Mouse (Mus musculus) embryonic facial prominence, embryonic 10.5 days (tissue): ENCODE measurements around the gene Try4. TPM values are rescaled to one million over a fixed set of nuclear protein-coding genes. Genes with fewer than 3 reads are reported as not detected.
"Not testable (repeated sequence)": the region's sequence is repeated elsewhere in the genome, so short reads cannot be mapped to it uniquely, and the experiment has no call there.

ENCODE experiments used
- DNase-seq: peaks from one replicate; pipeline ENCODE4 v3.0.0-alpha.2; 2017; ENCODE audit warnings: low spot score
- H3K27ac ChIP-seq: fragments of 300-500 bp; sonication (generic); replicated peaks from 2 replicates; pipeline ENCODE4 v1.5.1; 2016; ENCODE audit warnings: mild to moderate bottlenecking
- H3K27me3 ChIP-seq: fragments of 300-500 bp; sonication (generic); replicated peaks from 2 replicates; pipeline ENCODE4 v1.6.1; 2016; ENCODE audit warnings: low read depth, mild to moderate bottlenecking; ENCODE audit not compliant: poor library complexity, severe bottlenecking
- H3K36me3 ChIP-seq: fragments of 300-500 bp; sonication (generic); replicated peaks from 2 replicates; pipeline ENCODE4 v1.6.1; 2016; ENCODE audit warnings: mild to moderate bottlenecking, moderate library complexity
- H3K4me1 ChIP-seq: fragments of 300-500 bp; sonication (generic); 2 replicates; pipeline ENCODE4 v1.6.1; 2016
- H3K4me3 ChIP-seq: fragments of 300-500 bp; sonication (generic); 2 replicates; pipeline ENCODE4 v1.5.1; 2016; ENCODE audit warnings: mild to moderate bottlenecking, moderate library complexity
- H3K9me3 ChIP-seq: fragments of 300-500 bp; sonication (generic); 2 replicates; pipeline ENCODE4 v1.6.1; 2016; ENCODE audit warnings: mild to moderate bottlenecking
- WGBS: fragments of 180-500 bp; shearing (Covaris S2); methylation state at CpG from one replicate; pipeline ENCODE4 v1.1.7; 2016; 5-methylcytosine and 5-hydroxymethylcytosine counted together
- polyA plus RNA-seq: library from polyadenylated mRNA; unstranded; fragments of >200 nt; fragmentation: Nextera tagmentation; extraction: Ambion mirVana; gene quantifications from 2 replicates; pipeline ENCODE4 v1.2.1, GENCODE M21; 2016

Gene Try4
- not detected in 2 replicates for polyA plus RNA-seq

DNA sequence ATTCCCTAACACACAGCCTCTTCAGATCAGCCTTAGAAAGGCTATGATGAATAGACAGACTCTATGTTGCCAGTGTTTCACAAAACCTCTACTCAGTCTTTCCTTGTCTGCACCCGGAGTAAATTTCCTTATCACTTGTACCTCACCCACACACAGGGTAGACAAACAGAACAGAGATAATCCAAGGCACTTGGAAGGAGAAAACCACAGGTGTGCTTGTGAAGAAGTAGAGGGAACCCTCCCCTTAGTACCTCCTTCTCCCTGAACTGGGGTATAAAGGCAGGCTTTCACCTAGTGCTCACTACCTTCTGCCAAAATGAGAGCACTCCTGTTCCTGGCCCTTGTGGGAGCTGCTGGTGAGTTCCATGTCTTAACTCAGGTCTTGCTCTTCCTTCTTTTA is at the start of gene Try4:
TSS of gene Try4 (plus strand) at position 301 of the 400 bp plus-strand sequence.
- Histone ChIP-seq H3K4me3 (no peak within 1 kb of the TSS), H3K4me1 (no peaks in the 10 kb centered on the region), H3K9me3 (no peaks in the 10 kb centered on the region), H3K36me3 (no peaks in the 10 kb centered on the region), H3K27me3 (no peaks in the 10 kb centered on the region), H3K27ac (no peak within 1 kb of the TSS)
- DNase-seq: no peak
- 83% methylated on average over 1 of the region's 1 CpGs for WGBS

DNA sequence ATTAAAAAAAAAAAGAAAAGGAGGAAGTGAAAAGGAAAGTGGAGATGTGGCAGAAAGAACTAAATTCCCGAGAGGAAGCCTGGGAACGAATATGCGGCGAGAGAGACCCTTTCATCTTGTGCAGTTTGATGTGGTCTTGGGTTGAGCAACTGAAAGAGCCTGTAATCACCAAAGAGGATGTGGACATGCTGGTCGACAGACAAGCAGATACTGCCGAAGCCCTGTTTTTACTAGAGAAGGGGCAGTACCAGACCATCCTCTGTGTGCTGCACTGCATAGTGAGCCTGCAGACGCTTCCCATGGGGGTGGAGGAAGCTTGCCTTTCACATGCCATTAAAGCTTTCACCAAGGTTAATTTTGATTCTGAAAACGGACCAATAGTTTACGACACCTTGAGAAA is 48.8 kb upstream of the Try4 start:
- H3K27me3 ChIP-seq, H3K4me1 ChIP-seq, DNase-seq, H3K27ac ChIP-seq, H3K36me3 ChIP-seq, H3K9me3 ChIP-seq, H3K4me3 ChIP-seq: not testable (repeated sequence)
- WGBS: 86% methylated on average over 9 of the region's 9 CpGs

DNA sequence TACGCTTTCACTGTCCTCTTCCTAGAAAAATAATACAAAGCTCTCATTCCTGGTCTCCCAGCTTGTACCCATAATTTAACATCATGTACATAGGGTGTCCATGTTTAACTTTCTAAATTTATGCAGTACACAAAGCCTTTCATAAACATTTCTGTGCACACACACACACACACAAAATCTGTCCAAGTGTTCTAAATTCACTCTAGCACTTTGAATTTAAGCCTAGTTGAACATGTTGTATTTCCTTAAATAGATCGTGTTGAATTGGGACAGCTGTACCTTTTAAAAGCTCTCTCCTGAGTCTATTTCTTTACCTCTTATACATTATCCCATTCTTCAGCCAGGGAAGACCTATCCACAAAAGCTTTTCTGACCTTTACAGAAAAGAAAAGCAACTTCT is 45.6 kb upstream of the Try4 start:
- Histone ChIP-seq H3K27me3 (no peaks in the 10 kb centered on the region), H3K36me3 (no peaks in the 10 kb centered on the region), H3K4me3 (no peak overlapping the region), H3K27ac (no peak overlapping the region), H3K9me3 (no peaks in the 10 kb centered on the region), H3K4me1 (no peaks in the 10 kb centered on the region)
- 88% methylated on average over 2 of the region's 2 CpGs for WGBS
- no peak for DNase-seq

DNA sequence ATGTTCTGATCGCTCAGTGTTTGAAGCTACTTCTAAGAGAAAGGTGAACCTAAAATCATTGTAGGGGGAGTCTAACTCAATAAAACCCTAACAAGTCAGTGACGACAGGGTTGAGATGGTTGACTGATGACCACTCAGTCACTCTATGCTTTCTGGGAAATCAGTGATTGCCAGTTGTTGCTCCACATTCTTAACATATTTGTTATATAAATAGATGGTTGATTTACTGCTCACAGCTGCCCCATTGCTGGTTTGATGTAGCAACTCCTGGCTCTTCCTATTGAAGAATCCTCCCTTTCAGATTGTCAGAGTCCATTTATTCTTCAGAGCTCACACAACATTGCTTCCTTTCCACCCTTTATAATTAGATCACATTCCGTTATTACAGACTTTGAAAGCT is 44.6 kb upstream of the Try4 start:
- Histone ChIP-seq H3K27ac (no peak overlapping the region), H3K4me1 (no peaks in the 10 kb centered on the region), H3K27me3 (no peaks in the 10 kb centered on the region), H3K36me3 (no peaks in the 10 kb centered on the region), H3K4me3 (no peak overlapping the region), H3K9me3 (no peaks in the 10 kb centered on the region)
- DNase-seq: no peak
- WGBS: 86% methylated on average over 3 of the region's 3 CpGs

DNA sequence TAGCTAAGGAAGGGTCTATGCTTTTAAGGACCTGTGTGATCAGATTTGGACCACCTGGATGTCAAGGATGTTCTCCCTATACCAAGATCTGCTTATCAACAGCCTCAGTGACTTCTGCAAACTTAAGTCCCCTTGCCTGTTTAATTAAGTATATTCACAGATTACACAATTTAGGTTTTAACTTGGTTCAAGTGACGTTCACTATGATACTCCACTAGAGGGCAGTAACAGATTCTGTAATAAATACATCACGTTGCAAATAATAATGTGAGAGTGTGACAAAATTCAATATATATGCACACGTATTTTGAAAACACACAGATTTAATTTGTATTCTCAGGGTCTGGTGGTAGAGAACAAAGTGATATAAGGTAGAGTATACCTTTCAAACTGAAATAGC is 39.3 kb upstream of the Try4 start:
- no peaks in the 10 kb centered on the region for H3K27me3 ChIP-seq
- H3K9me3 ChIP-seq: 0 out of 2 replicates have a peak, but pooled peaks cover 8% of the 10 kb centered on the region
- no peaks in the 10 kb centered on the region for H3K4me1 ChIP-seq
- H3K4me3 ChIP-seq: no peak overlapping the region
- no peak overlapping the region for H3K27ac ChIP-seq
- no peaks in the 10 kb centered on the region for H3K36me3 ChIP-seq
- DNase-seq: no peak
- 49% methylated on average over 3 of the region's 3 CpGs for WGBS

DNA sequence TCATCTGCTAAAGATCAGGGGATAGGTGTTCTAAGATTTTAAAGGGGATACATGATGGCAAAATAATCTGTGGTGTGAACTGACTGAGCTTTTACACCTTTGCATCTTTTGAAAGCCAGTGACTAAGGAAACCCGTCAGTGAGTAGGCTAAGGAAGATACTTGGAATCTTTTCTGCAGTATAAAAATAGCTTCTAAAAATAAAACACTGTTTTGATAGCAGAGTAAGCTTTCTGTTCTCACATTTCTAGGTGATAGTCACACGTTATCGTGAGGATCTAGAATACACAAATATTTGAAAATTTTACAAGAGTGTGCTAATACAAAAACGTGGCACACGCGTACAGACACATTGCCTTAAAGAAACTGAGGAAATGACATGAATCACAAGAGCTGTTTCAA is 35.9 kb upstream of the Try4 start:
- Histone ChIP-seq H3K27me3 (no peaks in the 10 kb centered on the region), H3K9me3 (0 out of 2 replicates have a peak, but pooled peaks cover 8% of the 10 kb centered on the region), H3K36me3 (no peaks in the 10 kb centered on the region), H3K4me3 (no peak overlapping the region), H3K4me1 (no peaks in the 10 kb centered on the region), H3K27ac (no peak overlapping the region)
- no peak for DNase-seq
- 93% methylated on average over 6 of the region's 6 CpGs for WGBS

DNA sequence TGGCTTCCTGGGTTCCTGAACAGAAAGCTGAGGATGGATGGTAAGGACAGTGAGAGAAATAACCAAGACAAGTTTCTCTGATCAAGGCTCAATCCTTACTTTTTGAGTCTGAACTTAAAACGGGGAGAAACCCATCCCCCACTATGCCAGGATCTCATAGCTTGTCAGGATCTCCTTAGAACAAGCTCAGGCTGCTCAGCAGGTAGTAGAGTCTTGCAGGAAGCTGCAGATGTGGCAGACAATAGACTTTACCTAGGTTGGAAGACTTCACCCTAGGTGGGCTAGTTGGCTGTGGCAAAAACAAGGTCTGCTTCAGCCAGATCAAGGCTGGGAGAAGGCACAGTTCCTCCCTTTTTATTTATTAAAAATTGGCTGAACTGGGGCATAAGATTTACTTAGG is 3.8 kb upstream of the Try4 start:
- 22% methylated on average over 1 of the region's 1 CpGs for WGBS
- H3K4me3 ChIP-seq: no peak overlapping the region
- no peak for DNase-seq
- no peaks in the 10 kb centered on the region for H3K27me3 ChIP-seq
- no peaks in the 10 kb centered on the region for H3K4me1 ChIP-seq
- no peaks in the 10 kb centered on the region for H3K9me3 ChIP-seq
- H3K27ac ChIP-seq: no peak overlapping the region
- no peaks in the 10 kb centered on the region for H3K36me3 ChIP-seq

DNA sequence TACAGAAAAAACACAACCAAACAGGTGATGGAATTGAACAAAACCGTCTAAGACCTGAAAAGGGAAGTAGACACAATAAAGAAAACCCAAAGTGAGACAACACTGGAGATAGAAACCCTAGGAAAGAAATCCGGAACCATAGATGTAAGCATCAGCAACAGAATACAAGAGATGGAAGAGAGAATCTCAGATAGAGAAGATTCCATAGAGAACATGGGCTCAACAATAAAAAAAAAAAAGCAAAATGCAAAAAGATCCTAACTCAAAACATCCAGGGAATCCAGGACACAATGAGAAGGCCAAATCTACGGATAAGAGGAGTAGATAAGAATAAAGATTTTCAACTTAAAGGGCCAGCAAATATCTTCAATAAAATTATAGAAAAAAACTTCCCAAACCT is 14.7 kb downstream of the Try4 start, which contains the start of gene Try5:
TSS of gene Try5 (minus strand) at position 101 of the 400 bp plus-strand sequence.
- H3K36me3 ChIP-seq, H3K4me3 ChIP-seq, H3K27me3 ChIP-seq, H3K9me3 ChIP-seq, H3K27ac ChIP-seq, DNase-seq, H3K4me1 ChIP-seq: not testable (repeated sequence)
- 81% methylated on average over 3 of the region's 3 CpGs for WGBS

DNA sequence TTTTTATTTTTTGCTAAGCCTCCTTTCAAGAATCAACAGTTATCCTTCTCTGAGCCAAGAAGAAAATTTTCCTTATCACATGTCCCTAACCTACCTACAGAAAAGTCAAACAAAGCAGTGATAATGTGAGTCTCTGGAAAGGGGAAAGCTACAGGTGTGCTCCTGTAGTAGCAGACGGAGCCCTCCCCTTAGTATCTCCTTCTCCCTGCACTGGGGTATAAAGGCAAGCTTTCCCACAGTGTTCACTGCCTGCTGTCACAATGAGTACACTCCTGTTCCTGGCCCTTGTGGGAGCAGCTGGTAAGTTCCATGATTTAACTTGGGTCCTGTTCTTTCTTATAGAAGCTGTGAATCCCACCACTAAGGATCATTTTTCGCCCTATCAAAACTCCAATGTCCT is 51.9 kb downstream of the Try4 start, which contains the start of gene Try10:
TSS of gene Try10 (plus strand) at position 174 of the 400 bp plus-strand sequence.
- no peak within 1 kb of the TSS for H3K27ac ChIP-seq
- no peak within 1 kb of the TSS for H3K4me3 ChIP-seq
- H3K27me3 ChIP-seq: no peaks in the 10 kb centered on the region
- no peak for DNase-seq
- H3K36me3 ChIP-seq: no peaks in the 10 kb centered on the region
- H3K4me1 ChIP-seq: no peaks in the 10 kb centered on the region
- no peaks in the 10 kb centered on the region for H3K9me3 ChIP-seq
- 86% methylated on average over 2 of the region's 2 CpGs for WGBS

Other genes with a start within 250 kb of the Try4 start
- not detected in 2 replicates for gene Try5, start 14.6 kb downstream of the Try4 start, polyA plus RNA-seq
- gene Try10, start 51.8 kb downstream of the Try4 start, polyA plus RNA-seq: not detected in 2 replicates
- gene Prss3, start 75.4 kb downstream of the Try4 start, polyA plus RNA-seq: not detected in 2 replicates
- gene Gm5771, start 90.1 kb downstream of the Try4 start, polyA plus RNA-seq: not detected in 2 replicates
- gene Gm10334, start 143.9 kb downstream of the Try4 start, polyA plus RNA-seq: not detected in 2 replicates
- gene Prss1, start 156.7 kb downstream of the Try4 start, polyA plus RNA-seq: not detected in 2 replicates
- not detected in 2 replicates for gene Prss2, start 219.5 kb downstream of the Try4 start, polyA plus RNA-seq